Mouse (Mus musculus): ENCODE measurements around the gene Gm9964. TPM values are rescaled to one million over a fixed set of nuclear protein-coding genes. Genes with fewer than 3 reads are reported as not detected.

Gene Gm9964
- polyA plus RNA-seq, 1 experiment from 2014 or later: not detected

- H3K4me1 ChIP-seq (ENCODE audit: control insufficient read depth, insufficient read depth, low read length): peaks cover 16% of the 10 kb centered on the region
- no peak overlapping the region for H3K9ac ChIP-seq (ENCODE audit: low read length)
- H3K9me3 ChIP-seq (replicated peaks; ENCODE audit: control insufficient read depth, low read length): no peaks in the 10 kb centered on the region
- no peaks in the 10 kb centered on the region for H3K27me3 ChIP-seq (ENCODE audit: control insufficient read depth, insufficient read depth, low read length)
- H3K4me3 ChIP-seq (ENCODE audit: low read length): no peak overlapping the region
- no peaks in the 10 kb centered on the region for H3K36me3 ChIP-seq (ENCODE audit: control insufficient read depth, insufficient read depth)
- no peak overlapping the region for H3K4me2 ChIP-seq (ENCODE audit: low read depth, low read length)
- no peak overlapping the region for H3K27ac ChIP-seq (ENCODE audit: low read length)
- 40% methylated on average over 2 of the region's 2 CpGs for WGBS
- ATAC-seq (replicated peaks; ENCODE audit: extremely low read depth, insufficient read depth, low FRiP score): no peak
These were observed 6.2 kb downstream of the Gm9964 start for GRCm38 (mm10) chr11:79290473-79290872.

DNA sequence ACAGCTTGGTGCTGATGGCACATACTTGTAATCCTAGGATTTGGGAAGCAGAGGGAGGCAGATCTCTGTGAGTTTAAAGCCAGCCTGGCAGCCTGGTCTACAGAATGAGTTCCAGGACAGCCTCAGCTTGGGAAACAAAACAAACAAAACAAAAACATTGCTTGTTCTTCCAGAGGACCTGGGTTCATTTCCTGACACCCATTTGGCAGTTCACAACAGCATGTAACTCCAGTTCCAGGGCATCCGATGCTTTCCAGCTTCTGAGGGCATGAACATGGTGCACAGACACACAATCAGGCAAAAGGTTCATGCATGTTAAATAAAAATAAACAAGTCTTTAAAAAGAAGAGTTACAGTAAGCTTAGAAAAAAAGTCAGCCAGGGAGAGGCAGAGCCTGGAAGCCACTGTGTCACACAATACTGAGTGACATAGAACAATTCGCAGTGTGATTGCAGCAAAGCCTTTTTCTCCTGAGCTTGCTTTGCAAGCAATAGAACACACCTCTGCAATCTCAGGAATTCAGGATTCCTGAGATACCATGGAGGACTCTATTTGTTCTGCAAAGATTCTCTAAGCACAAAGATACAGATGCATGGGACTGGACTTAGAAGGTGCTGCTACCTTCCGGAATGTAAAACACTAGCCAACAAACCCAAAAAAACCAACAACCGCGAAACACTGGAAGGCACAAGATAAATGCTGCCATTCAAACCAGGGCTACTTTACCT, 7.6 kb downstream of the Gm9964 start:
- H3K4me2 ChIP-seq (ENCODE audit: low read depth, low read length): no peak overlapping the region
- peaks cover 2% of the 10 kb centered on the region; the same call in 1 of the 2 replicates for H3K9me3 ChIP-seq (replicated peaks; ENCODE audit: control insufficient read depth, low read length)
- no peak for ATAC-seq (replicated peaks; ENCODE audit: extremely low read depth, insufficient read depth, low FRiP score)
- H3K4me3 ChIP-seq (ENCODE audit: low read length): no peak overlapping the region
- WGBS: 43% methylated on average over 5 of the region's 5 CpGs
- no peak overlapping the region for H3K27ac ChIP-seq (ENCODE audit: low read length)
- H3K27me3 ChIP-seq (ENCODE audit: control insufficient read depth, insufficient read depth, low read length): no peaks in the 10 kb centered on the region
- H3K36me3 ChIP-seq (ENCODE audit: control insufficient read depth, insufficient read depth): no peaks in the 10 kb centered on the region
- H3K4me1 ChIP-seq (ENCODE audit: control insufficient read depth, insufficient read depth, low read length): peaks cover 16% of the 10 kb centered on the region
- H3K9ac ChIP-seq (ENCODE audit: low read length): peak overlapping the region; percentile 16; the same call in 1 of the 2 replicates

GRCm38 (mm10) chr11:79288278-79288843, 8.3 kb downstream of the Gm9964 start:
- H3K4me1 ChIP-seq (ENCODE audit: control insufficient read depth, insufficient read depth, low read length): peaks cover 16% of the 10 kb centered on the region
- ATAC-seq (replicated peaks; ENCODE audit: extremely low read depth, insufficient read depth, low FRiP score): no peak
- H3K9me3 ChIP-seq (replicated peaks; ENCODE audit: control insufficient read depth, low read length): peaks cover 2% of the 10 kb centered on the region; the same call in 1 of the 2 replicates
- no peaks in the 10 kb centered on the region for H3K27me3 ChIP-seq (ENCODE audit: control insufficient read depth, insufficient read depth, low read length)
- no peak overlapping the region for H3K4me2 ChIP-seq (ENCODE audit: low read depth, low read length)
- no peak overlapping the region for H3K27ac ChIP-seq (ENCODE audit: low read length)
- no peak overlapping the region for H3K4me3 ChIP-seq (ENCODE audit: low read length)
- 75% methylated on average over 7 of the region's 7 CpGs for WGBS
- H3K36me3 ChIP-seq (ENCODE audit: control insufficient read depth, insufficient read depth): no peaks in the 10 kb centered on the region
- H3K9ac ChIP-seq (ENCODE audit: low read length): no peak overlapping the region; the same call in 1 of the 2 replicates

- Histone ChIP-seq H3K4me2 (ENCODE audit: low read depth, low read length) (no peak overlapping the region), H3K9me3 (replicated peaks; ENCODE audit: control insufficient read depth, low read length) (peaks cover 2% of the 10 kb centered on the region; the same call in 1 of the 2 replicates), H3K9ac (ENCODE audit: low read length) (no peak overlapping the region), H3K4me3 (ENCODE audit: low read length) (no peak overlapping the region), H3K4me1 (ENCODE audit: control insufficient read depth, insufficient read depth, low read length) (peaks cover 16% of the 10 kb centered on the region), H3K36me3 (ENCODE audit: control insufficient read depth, insufficient read depth) (no peaks in the 10 kb centered on the region), H3K27ac (ENCODE audit: low read length) (peak overlapping the region; percentile 17), H3K27me3 (ENCODE audit: control insufficient read depth, insufficient read depth, low read length) (no peaks in the 10 kb centered on the region)
- 0 out of 2 replicates have a peak, but pooled peaks have one; percentile 11 for ATAC-seq (replicated peaks; ENCODE audit: extremely low read depth, insufficient read depth, low FRiP score)
- WGBS: 59% methylated on average over 6 of the region's 6 CpGs
These were observed 9.3 kb downstream of the Gm9964 start for GRCm38 (mm10) chr11:79287447-79287846.

DNA sequence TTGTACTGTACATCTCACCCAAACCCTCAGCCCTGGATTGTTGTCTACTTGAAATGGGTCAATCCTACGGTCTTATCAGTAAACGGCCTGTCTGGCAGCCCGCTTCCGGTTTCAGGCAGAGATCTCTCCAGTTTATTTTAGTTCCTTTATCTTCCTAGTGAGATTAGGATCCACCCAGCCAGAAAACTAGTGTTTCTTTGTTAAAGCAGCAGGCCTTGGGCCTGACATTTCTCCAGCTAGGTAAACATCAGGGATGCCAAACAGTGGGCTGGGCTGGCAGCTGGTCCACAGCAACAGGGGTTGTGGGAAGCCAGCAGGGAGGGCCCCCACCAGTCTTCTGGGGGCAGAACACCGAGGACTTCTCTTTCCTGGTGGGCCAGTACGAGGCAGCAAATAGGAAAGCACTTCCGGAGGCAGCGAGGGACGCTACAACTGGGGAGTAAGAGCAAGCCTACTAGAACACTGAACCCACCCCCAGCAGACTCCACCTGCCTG, 10.4 kb downstream of the Gm9964 start:
- no peak for ATAC-seq (replicated peaks; ENCODE audit: extremely low read depth, insufficient read depth, low FRiP score)
- peak overlapping the region; percentile 41 for H3K27ac ChIP-seq (ENCODE audit: low read length)
- WGBS: 33% methylated on average over 9 of the region's 9 CpGs

DNA sequence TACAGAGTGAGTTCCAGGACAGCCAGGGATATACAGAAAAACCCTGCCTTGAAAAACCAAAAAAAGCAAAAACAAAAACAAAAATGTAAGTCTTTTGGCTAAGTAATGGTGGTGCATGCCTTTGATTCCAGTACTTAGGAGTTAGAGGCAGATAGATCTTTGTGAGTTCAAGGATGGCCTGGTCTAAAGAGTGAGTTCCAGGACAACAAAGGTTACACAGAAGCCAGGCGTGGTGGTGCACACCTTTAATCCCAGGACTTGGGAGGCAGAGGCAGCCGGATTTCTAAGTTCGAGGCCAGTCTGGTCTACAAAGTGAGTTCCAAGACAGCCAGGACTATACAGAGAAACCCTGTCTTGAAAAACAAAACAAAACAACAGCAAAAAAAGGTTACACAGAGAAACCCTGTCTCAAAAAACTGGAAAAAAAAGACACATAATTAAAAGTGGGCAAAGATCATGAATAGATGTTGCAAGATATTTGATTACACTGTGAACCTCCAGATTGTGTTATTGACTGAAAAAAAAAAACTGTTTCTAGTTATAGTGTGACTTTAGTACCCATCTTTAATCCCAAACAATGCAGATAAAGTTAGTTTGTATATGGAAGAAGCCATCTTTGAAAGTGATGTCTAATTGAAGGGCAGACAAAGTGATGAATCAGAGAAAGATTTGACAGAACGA, 13.2 kb downstream of the Gm9964 start:
- no peak for ATAC-seq (replicated peaks; ENCODE audit: extremely low read depth, insufficient read depth, low FRiP score)
- no peaks in the 10 kb centered on the region for H3K36me3 ChIP-seq (ENCODE audit: control insufficient read depth, insufficient read depth)
- H3K27me3 ChIP-seq (ENCODE audit: control insufficient read depth, insufficient read depth, low read length): no peaks in the 10 kb centered on the region
- H3K27ac ChIP-seq (ENCODE audit: low read length): no peak overlapping the region
- peaks cover 2% of the 10 kb centered on the region; the same call in 1 of the 2 replicates for H3K9me3 ChIP-seq (replicated peaks; ENCODE audit: control insufficient read depth, low read length)
- WGBS: 96% methylated on average over 4 of the region's 4 CpGs
- no peak overlapping the region for H3K4me3 ChIP-seq (ENCODE audit: low read length)
- H3K4me1 ChIP-seq (ENCODE audit: control insufficient read depth, insufficient read depth, low read length): peaks cover 25% of the 10 kb centered on the region
- no peak overlapping the region for H3K4me2 ChIP-seq (ENCODE audit: low read depth, low read length)
- no peak overlapping the region for H3K9ac ChIP-seq (ENCODE audit: low read length)

More for the DNA sequence above, 10.4 kb downstream of the Gm9964 start:
- H3K4me2 ChIP-seq (ENCODE audit: low read depth, low read length): no peak overlapping the region
- peaks cover 21% of the 10 kb centered on the region for H3K4me1 ChIP-seq (ENCODE audit: control insufficient read depth, insufficient read depth, low read length)
- H3K4me3 ChIP-seq (ENCODE audit: low read length): no peak overlapping the region
- H3K27me3 ChIP-seq (ENCODE audit: control insufficient read depth, insufficient read depth, low read length): no peaks in the 10 kb centered on the region
- H3K9ac ChIP-seq (ENCODE audit: low read length): no peak overlapping the region
- no peaks in the 10 kb centered on the region for H3K36me3 ChIP-seq (ENCODE audit: control insufficient read depth, insufficient read depth)
- H3K9me3 ChIP-seq (replicated peaks; ENCODE audit: control insufficient read depth, low read length): peaks cover 2% of the 10 kb centered on the region; the same call in 1 of the 2 replicates

DNA sequence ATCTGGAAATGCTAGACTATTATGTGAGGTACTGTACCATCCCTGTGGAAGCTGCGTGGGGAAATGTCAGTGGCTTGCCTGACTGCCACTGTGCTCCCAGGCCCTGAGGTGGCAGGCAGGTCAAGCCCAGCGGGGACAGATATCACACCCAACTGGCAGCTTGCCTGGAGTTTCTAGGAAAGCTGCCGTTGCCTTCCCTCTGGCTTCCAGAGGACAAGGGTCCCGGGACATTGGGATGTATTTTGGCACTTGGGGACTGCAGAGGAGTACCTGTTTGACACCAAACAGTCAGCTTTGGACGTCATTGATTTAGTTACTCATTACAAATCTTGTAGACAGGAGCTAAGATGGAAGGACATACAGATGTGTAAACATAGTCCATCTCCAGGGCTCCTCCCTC, 15.3 kb downstream of the Gm9964 start:
- H3K4me2 ChIP-seq (ENCODE audit: low read depth, low read length): no peak overlapping the region
- H3K4me1 ChIP-seq (ENCODE audit: control insufficient read depth, insufficient read depth, low read length): peaks cover 21% of the 10 kb centered on the region
- H3K27me3 ChIP-seq (ENCODE audit: control insufficient read depth, insufficient read depth, low read length): no peaks in the 10 kb centered on the region
- no peak overlapping the region for H3K27ac ChIP-seq (ENCODE audit: low read length)
- 17% methylated on average over 5 of the region's 5 CpGs for WGBS
- ATAC-seq (replicated peaks; ENCODE audit: extremely low read depth, insufficient read depth, low FRiP score): no peak
- H3K36me3 ChIP-seq (ENCODE audit: control insufficient read depth, insufficient read depth): no peaks in the 10 kb centered on the region
- no peak overlapping the region for H3K9ac ChIP-seq (ENCODE audit: low read length)
- peaks cover 2% of the 10 kb centered on the region; the same call in 1 of the 2 replicates for H3K9me3 ChIP-seq (replicated peaks; ENCODE audit: control insufficient read depth, low read length)
- H3K4me3 ChIP-seq (ENCODE audit: low read length): no peak overlapping the region

- Histone ChIP-seq H3K9me3 (replicated peaks; ENCODE audit: control insufficient read depth, low read length) (peaks cover 2% of the 10 kb centered on the region; the same call in 1 of the 2 replicates), H3K4me1 (ENCODE audit: control insufficient read depth, insufficient read depth, low read length) (peaks cover 18% of the 10 kb centered on the region), H3K27me3 (ENCODE audit: control insufficient read depth, insufficient read depth, low read length) (no peaks in the 10 kb centered on the region), H3K4me2 (ENCODE audit: low read depth, low read length) (no peak overlapping the region), H3K9ac (ENCODE audit: low read length) (no peak overlapping the region), H3K36me3 (ENCODE audit: control insufficient read depth, insufficient read depth) (no peaks in the 10 kb centered on the region), H3K27ac (ENCODE audit: low read length) (peak overlapping the region; percentile 52), H3K4me3 (ENCODE audit: low read length) (no peak overlapping the region)
- 49% methylated on average over 2 of the region's 2 CpGs for WGBS
- no peak; the same call in 1 of the 2 replicates for ATAC-seq (replicated peaks; ENCODE audit: extremely low read depth, insufficient read depth, low FRiP score)
These were observed 16.8 kb downstream of the Gm9964 start for GRCm38 (mm10) chr11:79279732-79280405.
